Mouse (Mus musculus) neural tube, embryonic 15.5 days (tissue): ENCODE data around the gene BC051019. TPM values are rescaled to one million over a fixed set of nuclear protein-coding genes. Genes with fewer than 3 reads are reported as not detected.

Source experiments
- ATAC-seq: fragments of 200-750 bp; cut with Nextera tagmentation; 2 replicates; pipeline ENCODE4 v1.8.0; 2017; ENCODE audit warnings: mild to moderate bottlenecking, moderate TSS enrichment, moderate library complexity; ENCODE audit not compliant: low FRiP score
- H3K27ac ChIP-seq: fragments of 300-500 bp; sonication (generic); replicated peaks from 2 replicates; pipeline ENCODE4 v1.5.1; 2015; ENCODE audit warnings: mild to moderate bottlenecking, inconsistent platforms
- H3K27me3 ChIP-seq: fragments of 300-500 bp; sonication (generic); replicated peaks from 2 replicates; pipeline ENCODE4 v1.6.1; 2015; ENCODE audit warnings: inconsistent platforms
- H3K36me3 ChIP-seq: fragments of 300-500 bp; sonication (generic); 2 replicates; pipeline ENCODE4 v1.6.1; 2015; ENCODE audit warnings: inconsistent platforms
- H3K4me1 ChIP-seq: fragments of 300-500 bp; sonication (generic); 2 replicates; pipeline ENCODE4 v1.6.1; 2015; ENCODE audit warnings: inconsistent platforms
- H3K4me2 ChIP-seq: fragments of 300-500 bp; sonication (generic); 2 replicates; pipeline ENCODE4 v1.6.1; 2015; ENCODE audit warnings: inconsistent platforms, mild to moderate bottlenecking, moderate library complexity
- H3K4me3 ChIP-seq: fragments of 300-500 bp; sonication (generic); replicated peaks from 2 replicates; pipeline ENCODE4 v1.5.1; 2015; ENCODE audit warnings: mild to moderate bottlenecking, inconsistent platforms
- H3K9ac ChIP-seq: fragments of 300-500 bp; sonication (generic); replicated peaks from 2 replicates; pipeline ENCODE4 v1.6.1; 2015; ENCODE audit warnings: mild to moderate bottlenecking, inconsistent platforms
- H3K9me3 ChIP-seq: fragments of 300-500 bp; sonication (generic); replicated peaks from 2 replicates; pipeline ENCODE4 v1.6.1; 2016; ENCODE audit warnings: inconsistent platforms
- WGBS: fragments of 180-500 bp; shearing (Covaris S2); methylation state at CpG from one replicate; pipeline ENCODE4 v1.1.7; 2015; ENCODE audit warnings: mixed read lengths; 5-methylcytosine and 5-hydroxymethylcytosine counted together
- polyA plus RNA-seq: library from polyadenylated mRNA; unstranded; fragments of >200 nt; fragmentation: Nextera tagmentation; extraction: Ambion mirVana; gene quantifications from 2 replicates; pipeline ENCODE4 v1.2.1, GENCODE M21; 2015

BC051019 gene
- polyA plus RNA-seq = not detected in 2 replicates

GRCm38 (mm10) chr7:109723697-109724096 lies at the start of gene BC051019:
Gene BC051019, minus strand, starts transcription at chr7:109723850.
- no peak for ATAC-seq
- 94% methylated on average over 5 of the region's 5 CpGs for WGBS

GRCm38 (mm10) chr7:109772251-109772650 lies 48.6 kb upstream of the BC051019 start:
- no peak for ATAC-seq
- Histone ChIP-seq H3K4me3 (no peak overlapping the region), H3K4me1 (no peaks in the 10 kb centered on the region), H3K27ac (no peak overlapping the region), H3K9me3 (no peaks in the 10 kb centered on the region), H3K4me2 (no peak overlapping the region), H3K27me3 (no peaks in the 10 kb centered on the region), H3K36me3 (no peaks in the 10 kb centered on the region), H3K9ac (no peak overlapping the region)

More at GRCm38 (mm10) chr7:109723697-109724096, at the start of gene BC051019:
- H3K27ac ChIP-seq = no peak within 1 kb of the TSS
- no peaks in the 10 kb centered on the region for H3K9me3 ChIP-seq
- no peak within 1 kb of the TSS for H3K4me3 ChIP-seq
- no peaks in the 10 kb centered on the region for H3K4me1 ChIP-seq
- no peaks in the 10 kb centered on the region for H3K36me3 ChIP-seq
- no peak within 1 kb of the TSS for H3K9ac ChIP-seq
- no peaks in the 10 kb centered on the region for H3K27me3 ChIP-seq
- no peak within 1 kb of the TSS for H3K4me2 ChIP-seq

GRCm38 (mm10) chr7:109768699-109769383 lies 45.2 kb upstream of the BC051019 start:
- H3K9ac ChIP-seq = no peak overlapping the region
- H3K4me2 ChIP-seq = no peak overlapping the region
- no peak for ATAC-seq
- H3K4me3 ChIP-seq = no peak overlapping the region
- 57% methylated on average over 2 of the region's 2 CpGs for WGBS
- H3K36me3 ChIP-seq = no peaks in the 10 kb centered on the region
- H3K27me3 ChIP-seq = no peaks in the 10 kb centered on the region
- no peaks in the 10 kb centered on the region for H3K4me1 ChIP-seq
- H3K27ac ChIP-seq = no peak overlapping the region
- H3K9me3 ChIP-seq = no peaks in the 10 kb centered on the region

- ATAC-seq = no peak
- H3K9ac ChIP-seq = no peak overlapping the region
- 84% methylated on average over 7 of the region's 7 CpGs for WGBS
- H3K4me3 ChIP-seq = no peak overlapping the region
- H3K4me1 ChIP-seq = no peaks in the 10 kb centered on the region
- H3K36me3 ChIP-seq = no peaks in the 10 kb centered on the region
- H3K4me2 ChIP-seq = no peak overlapping the region
- H3K9me3 ChIP-seq = no peaks in the 10 kb centered on the region
- no peaks in the 10 kb centered on the region for H3K27me3 ChIP-seq
- no peak overlapping the region for H3K27ac ChIP-seq
These were observed 44.1 kb upstream of the BC051019 start for GRCm38 (mm10) chr7:109767575-109768350.

GRCm38 (mm10) chr7:109764009-109764408 lies 40.4 kb upstream of the BC051019 start:
- H3K36me3 ChIP-seq = no peaks in the 10 kb centered on the region
- H3K4me1 ChIP-seq = no peaks in the 10 kb centered on the region
- ATAC-seq = no peak
- H3K27ac ChIP-seq = no peak overlapping the region
- no peak overlapping the region for H3K4me3 ChIP-seq
- no peaks in the 10 kb centered on the region for H3K27me3 ChIP-seq
- H3K9ac ChIP-seq = no peak overlapping the region
- H3K9me3 ChIP-seq = no peaks in the 10 kb centered on the region
- 64% methylated on average over 2 of the region's 2 CpGs for WGBS
- H3K4me2 ChIP-seq = no peak overlapping the region

GRCm38 (mm10) chr7:109756291-109756690 lies 32.6 kb upstream of the BC051019 start:
- Histone ChIP-seq H3K4me2 (no peak overlapping the region), H3K36me3 (no peaks in the 10 kb centered on the region), H3K4me3 (no peak overlapping the region), H3K9me3 (no peaks in the 10 kb centered on the region), H3K4me1 (peaks cover 19% of the 10 kb centered on the region), H3K9ac (no peak overlapping the region), H3K27me3 (no peaks in the 10 kb centered on the region), H3K27ac (no peak overlapping the region)
- WGBS = 95% methylated on average over 3 of the region's 3 CpGs
- ATAC-seq = no peak

- no peaks in the 10 kb centered on the region for H3K9me3 ChIP-seq
- H3K4me3 ChIP-seq = no peak overlapping the region
- H3K27me3 ChIP-seq = no peaks in the 10 kb centered on the region
- peaks cover 31% of the 10 kb centered on the region for H3K4me1 ChIP-seq
- H3K9ac ChIP-seq = no peak overlapping the region
- peaks cover 5% of the 10 kb centered on the region; the same call in 1 of the 2 replicates for H3K36me3 ChIP-seq
- no peak overlapping the region for H3K27ac ChIP-seq
- H3K4me2 ChIP-seq = no peak overlapping the region
- 90% methylated on average over 8 of the region's 8 CpGs for WGBS
- ATAC-seq = no peak
These were observed 30.4 kb upstream of the BC051019 start for GRCm38 (mm10) chr7:109754034-109754433.

- Histone ChIP-seq H3K9ac (peak within 1 kb of the TSS; percentile 75), H3K36me3 (peaks cover 7% of the 10 kb centered on the region; the same call in 1 of the 2 replicates), H3K9me3 (no peaks in the 10 kb centered on the region), H3K4me2 (peak within 1 kb of the TSS; percentile 85), H3K4me1 (peaks cover 33% of the 10 kb centered on the region), H3K27me3 (no peaks in the 10 kb centered on the region), H3K4me3 (peak within 1 kb of the TSS; percentile 63), H3K27ac (peak within 1 kb of the TSS; percentile 85)
- ATAC-seq = peak; percentile 93
- under 1% methylated on average over 74 of the region's 74 CpGs for WGBS
These were observed 28.6 kb upstream of the BC051019 start, which contains the start of gene Tmem9b for GRCm38 (mm10) chr7:109752008-109752925. Gene Tmem9b, minus strand, starts transcription at chr7:109752875.

- Histone ChIP-seq H3K9ac (peak overlapping the region; percentile 75), H3K9me3 (no peaks in the 10 kb centered on the region), H3K4me2 (peak overlapping the region; percentile 85), H3K4me3 (peak overlapping the region; percentile 63), H3K27ac (peak overlapping the region; percentile 85), H3K36me3 (peaks cover 15% of the 10 kb centered on the region; the same call in 1 of the 2 replicates), H3K4me1 (peaks cover 33% of the 10 kb centered on the region), H3K27me3 (no peaks in the 10 kb centered on the region)
- 3% methylated on average over 13 of the region's 13 CpGs for WGBS
- no peak; the same call in 1 of the 2 replicates for ATAC-seq
These were observed 27.9 kb upstream of the BC051019 start for GRCm38 (mm10) chr7:109751427-109752007.

- no peak overlapping the region for H3K4me2 ChIP-seq
- ATAC-seq = no peak
- H3K4me3 ChIP-seq = no peak overlapping the region
- WGBS = 71% methylated on average over 1 of the region's 1 CpGs
- H3K9ac ChIP-seq = no peak overlapping the region
- no peak overlapping the region for H3K27ac ChIP-seq
- H3K9me3 ChIP-seq = no peaks in the 10 kb centered on the region
- H3K36me3 ChIP-seq = peaks cover 45% of the 10 kb centered on the region
- H3K4me1 ChIP-seq = peaks cover 21% of the 10 kb centered on the region
- no peaks in the 10 kb centered on the region for H3K27me3 ChIP-seq
These were observed 24.1 kb upstream of the BC051019 start for GRCm38 (mm10) chr7:109747747-109748146.

GRCm38 (mm10) chr7:109741703-109742102 lies 18.1 kb upstream of the BC051019 start:
- no peaks in the 10 kb centered on the region for H3K9me3 ChIP-seq
- H3K4me3 ChIP-seq = no peak overlapping the region
- no peaks in the 10 kb centered on the region for H3K27me3 ChIP-seq
- H3K4me2 ChIP-seq = no peak overlapping the region
- H3K9ac ChIP-seq = no peak overlapping the region
- WGBS = 87% methylated on average over 4 of the region's 4 CpGs
- no peak overlapping the region for H3K27ac ChIP-seq
- H3K36me3 ChIP-seq = peaks cover 68% of the 10 kb centered on the region
- H3K4me1 ChIP-seq = no peaks in the 10 kb centered on the region
- no peak for ATAC-seq
